Mouse (Mus musculus) brain, embryonic 18.5 days (tissue): Measurements from ENCODE around the gene Iqcf1.

Source experiments
- DNase-seq: peaks from one replicate; pipeline ENCODE4 v3.0.0-alpha.2; 2012; ENCODE audit warnings: low read depth, low spot score

Iqcf1 gene

GRCm38 (mm10) chr9:106499667-106500066 is at the start of gene Iqcf1:
Gene Iqcf1, plus strand, starts transcription at chr9:106499967.
- no peak for DNase-seq

GRCm38 (mm10) chr9:106450661-106451060 is 49.1 kb upstream of the Iqcf1 start:
- no peak for DNase-seq

DNA sequence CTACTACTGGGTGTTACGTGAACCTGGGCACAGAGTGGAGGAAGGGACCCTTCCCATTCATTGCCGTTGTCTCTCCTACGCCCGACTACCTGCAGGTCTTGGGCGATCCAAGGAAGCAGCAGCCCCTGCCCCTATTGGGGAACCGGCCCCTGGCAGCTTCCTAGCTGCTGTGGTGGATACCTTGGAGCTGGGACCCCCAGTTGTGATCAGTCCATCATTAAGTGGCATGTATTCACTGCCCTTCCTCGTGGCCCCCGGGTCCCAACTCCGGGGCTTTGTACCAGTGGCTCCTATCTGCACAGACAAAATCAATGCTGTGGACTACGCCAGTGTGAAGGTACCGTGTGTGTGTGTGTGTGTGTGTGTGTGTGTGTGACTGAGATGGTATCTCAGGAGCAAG is 48.5 kb upstream of the Iqcf1 start:
- no peak for DNase-seq

GRCm38 (mm10) chr9:106451899-106452298 is 47.9 kb upstream of the Iqcf1 start:
- no peak for DNase-seq

DNA sequence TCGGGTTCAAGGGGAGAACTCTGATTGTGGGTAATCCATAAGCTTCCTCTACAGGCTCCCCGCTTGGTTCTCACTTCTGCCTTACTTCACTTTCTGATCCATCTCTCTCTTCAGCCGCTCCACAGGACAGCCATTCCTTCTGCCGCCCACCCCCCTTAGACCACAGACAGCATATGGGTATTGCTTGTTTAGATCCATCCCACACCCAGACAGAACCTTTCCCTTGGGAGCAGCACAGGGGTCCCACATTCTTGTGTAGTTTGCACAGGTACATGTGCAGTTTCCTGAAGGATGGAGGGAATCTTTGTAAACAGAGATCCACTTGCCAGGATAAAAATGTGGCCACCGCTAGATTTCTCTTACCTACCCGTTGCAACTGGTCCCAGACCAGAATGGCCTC is 47.4 kb upstream of the Iqcf1 start:
- no peak for DNase-seq

- DNase-seq: no peak
Observed at GRCm38 (mm10) chr9:106452821-106453220, 46.9 kb upstream of the Iqcf1 start.

GRCm38 (mm10) chr9:106453271-106454070 is 46.3 kb upstream of the Iqcf1 start, which contains the start of gene Pcbp4:
Gene Pcbp4, plus strand, starts transcription at chr9:106453291.
- no peak for DNase-seq

DNA sequence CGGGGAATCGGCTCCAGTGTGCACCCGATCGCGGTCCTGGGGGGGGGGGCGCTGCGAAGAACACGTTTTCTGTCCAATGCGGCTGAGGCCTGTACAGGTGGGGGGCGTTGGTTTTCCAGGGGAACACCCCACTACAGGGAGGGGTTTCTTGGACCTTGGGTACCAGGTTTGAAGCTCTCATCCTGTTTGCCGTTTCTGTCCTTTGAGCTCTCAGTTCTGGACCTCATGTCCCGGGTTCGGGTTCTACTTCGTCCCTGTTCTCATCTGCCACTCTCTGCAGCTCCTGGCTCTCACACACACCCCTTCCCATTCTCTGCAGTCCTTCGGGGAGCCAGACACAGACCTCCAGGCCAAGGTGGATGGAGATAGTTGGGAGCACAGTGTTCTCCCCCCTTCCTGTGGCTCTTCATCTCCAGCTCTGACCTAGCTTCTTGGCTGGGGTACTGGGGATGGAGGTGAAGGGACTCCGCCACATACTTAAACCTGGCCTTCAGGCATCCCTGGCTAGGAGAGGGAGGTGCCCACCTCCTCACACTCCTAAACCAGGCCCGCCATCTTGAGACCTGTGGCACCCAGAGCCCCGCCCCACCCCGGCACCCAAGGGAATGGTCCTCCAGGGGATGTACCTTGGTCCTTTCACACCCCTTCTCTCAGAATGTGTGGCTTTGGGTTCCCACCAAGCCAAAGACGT is 45.6 kb upstream of the Iqcf1 start:
- DNase-seq: no peak

- DNase-seq: no peak
Observed at GRCm38 (mm10) chr9:106454888-106455681, 44.7 kb upstream of the Iqcf1 start.

GRCm38 (mm10) chr9:106456325-106457162 is 43.2 kb upstream of the Iqcf1 start:
- DNase-seq: no peak

DNA sequence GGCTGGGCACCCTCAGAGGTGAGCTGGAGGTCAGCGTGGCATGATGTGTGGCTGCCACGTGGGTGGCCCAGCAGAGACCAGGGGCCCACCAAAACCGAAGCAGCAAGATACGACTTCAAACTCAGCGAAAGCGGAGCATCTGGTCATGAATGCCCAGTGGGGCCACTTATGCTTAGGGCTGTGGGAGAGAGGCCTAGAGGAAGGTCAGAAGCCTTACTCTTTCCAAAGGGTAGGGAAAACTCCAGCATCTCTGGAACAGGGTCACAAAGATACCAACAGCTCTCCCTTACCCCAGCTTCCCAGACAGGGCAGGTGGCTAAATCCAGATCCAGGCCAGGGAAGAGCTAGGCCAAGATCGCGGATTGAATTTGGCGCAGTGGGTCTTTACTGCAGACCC is 42.6 kb upstream of the Iqcf1 start:
- no peak for DNase-seq

GRCm38 (mm10) chr9:106457920-106458319 is 41.8 kb upstream of the Iqcf1 start:
- no peak for DNase-seq

GRCm38 (mm10) chr9:106459946-106460345 is 39.8 kb upstream of the Iqcf1 start:
- no peak for DNase-seq

GRCm38 (mm10) chr9:106460401-106461025 is 39.3 kb upstream of the Iqcf1 start:
- no peak for DNase-seq

DNA sequence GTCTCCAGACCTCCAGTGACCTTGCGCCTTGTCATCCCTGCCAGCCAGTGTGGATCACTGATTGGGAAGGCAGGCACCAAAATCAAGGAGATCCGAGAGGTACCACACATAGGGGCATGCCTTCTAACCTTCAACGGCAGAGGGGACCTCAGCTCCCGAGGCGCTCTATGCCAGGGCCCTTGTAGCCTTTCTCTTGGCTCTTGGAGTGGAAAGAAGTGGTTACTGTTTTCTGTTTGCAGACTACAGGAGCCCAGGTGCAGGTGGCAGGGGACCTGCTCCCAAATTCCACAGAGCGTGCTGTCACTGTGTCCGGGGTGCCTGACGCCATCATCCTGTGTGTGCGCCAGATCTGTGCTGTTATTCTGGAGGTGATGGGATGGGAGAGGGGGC is 38.7 kb upstream of the Iqcf1 start:
- DNase-seq: no peak

- no peak for DNase-seq
Observed at GRCm38 (mm10) chr9:106461641-106462429, 37.9 kb upstream of the Iqcf1 start.

DNA sequence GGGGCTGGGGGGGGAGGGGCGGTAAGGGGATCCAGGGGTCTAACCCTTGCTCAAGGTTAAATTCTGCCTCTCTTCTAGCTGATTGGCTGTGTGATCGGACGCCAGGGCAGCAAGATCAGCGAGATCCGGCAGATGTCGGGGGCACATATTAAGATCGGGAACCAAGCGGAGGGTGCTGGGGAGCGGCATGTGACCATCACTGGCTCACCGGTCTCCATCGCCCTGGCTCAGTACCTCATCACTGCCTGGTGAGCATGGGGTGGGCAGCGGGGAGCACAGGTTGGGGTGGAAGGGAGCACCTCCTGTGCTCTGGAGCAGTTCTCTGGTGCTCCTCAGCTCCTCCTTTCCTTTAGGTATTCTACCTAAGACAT is 37.4 kb upstream of the Iqcf1 start:
- DNase-seq: no peak

DNA sequence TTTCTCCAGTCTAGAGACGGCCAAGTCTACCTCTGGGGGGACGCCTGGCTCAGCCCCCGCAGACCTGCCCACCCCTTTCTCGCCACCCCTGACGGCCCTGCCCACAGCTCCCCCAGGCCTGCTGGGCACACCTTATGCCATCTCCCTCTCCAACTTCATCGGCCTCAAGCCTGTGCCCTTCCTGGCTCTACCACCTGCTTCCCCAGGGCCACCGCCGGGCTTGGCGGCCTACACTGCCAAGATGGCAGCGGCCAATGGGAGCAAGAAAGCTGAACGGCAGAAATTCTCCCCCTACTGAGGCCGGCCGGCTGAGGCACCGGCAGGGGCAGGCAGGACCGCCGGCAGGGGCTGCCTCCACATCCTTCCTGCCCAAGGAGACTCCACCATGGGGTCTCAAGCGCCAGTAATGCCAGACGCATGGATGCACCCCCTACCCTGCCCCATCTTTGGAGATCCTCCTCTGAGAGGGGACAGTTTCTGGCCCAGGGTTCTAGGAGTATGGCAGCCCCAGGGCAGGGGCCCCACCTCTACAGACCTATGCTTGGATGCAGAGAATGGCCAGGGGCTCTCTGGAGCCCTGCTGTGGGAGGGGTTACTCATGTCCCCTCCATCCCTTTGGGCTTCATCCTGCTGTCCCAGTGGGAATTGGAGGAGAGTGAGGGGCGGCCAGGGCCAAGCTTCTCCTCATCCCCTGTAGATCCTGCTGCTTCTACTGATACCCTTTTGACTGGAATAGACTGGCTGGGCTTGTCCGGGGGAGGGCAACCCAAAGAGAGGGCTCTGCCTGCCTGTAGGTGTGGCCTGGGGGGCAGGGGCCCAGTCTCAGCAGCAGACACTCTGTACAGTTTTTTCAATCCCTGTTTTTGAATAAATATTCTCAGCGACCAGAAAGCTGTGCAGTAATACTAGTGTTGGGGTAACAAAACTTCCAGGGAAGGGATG is 36.4 kb upstream of the Iqcf1 start:
- DNase-seq: no peak
